Mouse (Mus musculus): Measurements from ENCODE around the gene Thumpd3. TPM values are rescaled to one million over a fixed set of nuclear protein-coding genes. Genes with fewer than 3 reads are reported as not detected.

The Thumpd3 gene
- total RNA-seq (2015; ENCODE audit: low replicate concordance): 31.4 and 43.2 TPM in 2 replicates
- 21.4 and 32.3 TPM in 2 replicates for total RNA-seq (2017; ENCODE audit: low replicate concordance)

DNA sequence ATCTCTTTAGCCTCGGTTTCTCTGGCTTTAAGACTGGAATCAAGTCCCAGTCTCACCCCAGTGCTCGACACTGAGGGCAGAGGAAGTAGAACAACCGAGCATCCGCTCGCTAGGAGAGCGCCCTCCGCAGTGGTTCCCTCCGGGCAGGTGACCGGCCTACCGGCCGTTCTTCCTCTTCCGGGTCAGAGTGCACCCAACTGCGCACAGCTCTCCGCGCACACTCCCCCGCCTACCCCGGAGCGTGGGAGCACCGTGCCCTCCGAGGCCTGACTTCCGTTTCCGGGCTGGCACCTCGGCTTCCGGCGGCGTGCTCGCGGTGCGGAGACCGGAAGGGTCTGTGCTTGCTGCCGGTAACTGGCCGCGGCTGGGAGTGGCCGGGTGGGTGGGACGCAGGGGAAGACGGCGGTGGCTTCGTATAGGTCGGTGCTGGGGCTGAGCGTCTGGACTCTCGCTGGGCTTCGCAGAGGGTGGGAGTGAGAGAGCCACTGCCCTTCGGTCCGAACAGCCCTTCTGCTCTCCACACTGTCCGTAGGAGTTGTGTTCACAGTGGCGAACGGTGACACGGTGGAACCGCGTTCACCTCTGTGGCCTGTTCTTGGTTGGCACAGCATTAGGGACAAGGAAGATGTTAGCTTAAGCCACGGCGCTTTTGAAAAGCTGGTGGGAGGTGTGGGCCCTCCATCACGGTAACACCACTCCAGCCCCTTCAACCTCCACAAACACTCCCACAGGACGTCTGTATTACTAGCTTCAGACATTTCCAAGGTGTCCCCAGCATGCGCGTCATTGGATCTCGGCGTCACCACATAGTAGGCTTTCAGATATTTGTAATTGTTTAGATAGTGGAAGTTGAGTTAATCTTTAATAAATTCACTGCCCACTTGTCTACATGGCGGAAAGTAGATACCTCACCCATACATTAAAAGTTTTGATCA, at the start of gene Thumpd3:
Gene Thumpd3, plus strand, starts transcription at position 185 of the 935 bp plus-strand sequence.
- ATAC-seq (replicated peaks; ENCODE audit: low FRiP score, poor library complexity, severe bottlenecking): peak; percentile 97

GRCm38 (mm10) chr6:112999199-112999598, 46.8 kb upstream of the Thumpd3 start:
- ATAC-seq (replicated peaks; ENCODE audit: low FRiP score, poor library complexity, severe bottlenecking): no peak

- ATAC-seq (replicated peaks; ENCODE audit: low FRiP score, poor library complexity, severe bottlenecking): peak; percentile 74
Measured at GRCm38 (mm10) chr6:113000666-113001287, 45.2 kb upstream of the Thumpd3 start.

DNA sequence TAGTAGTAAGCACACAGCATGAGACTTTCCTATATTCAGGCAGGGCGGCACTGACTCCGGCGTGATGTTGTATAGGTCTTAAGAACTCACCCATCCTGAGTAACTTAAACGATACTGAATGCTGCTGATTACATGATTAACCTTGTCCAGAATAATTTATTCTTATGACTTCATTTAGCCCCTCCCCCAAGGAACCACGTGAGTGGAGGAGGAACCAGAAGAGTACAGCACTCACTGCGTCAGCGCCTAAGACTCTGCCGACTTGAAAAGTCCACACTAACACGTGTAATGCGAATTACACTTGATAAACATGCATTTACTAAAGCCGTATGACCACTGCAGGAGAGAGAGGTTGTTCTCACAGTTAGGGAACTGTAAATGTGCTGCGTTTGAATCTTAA, 44.3 kb upstream of the Thumpd3 start:
- no peak for ATAC-seq (replicated peaks; ENCODE audit: low FRiP score, poor library complexity, severe bottlenecking)

DNA sequence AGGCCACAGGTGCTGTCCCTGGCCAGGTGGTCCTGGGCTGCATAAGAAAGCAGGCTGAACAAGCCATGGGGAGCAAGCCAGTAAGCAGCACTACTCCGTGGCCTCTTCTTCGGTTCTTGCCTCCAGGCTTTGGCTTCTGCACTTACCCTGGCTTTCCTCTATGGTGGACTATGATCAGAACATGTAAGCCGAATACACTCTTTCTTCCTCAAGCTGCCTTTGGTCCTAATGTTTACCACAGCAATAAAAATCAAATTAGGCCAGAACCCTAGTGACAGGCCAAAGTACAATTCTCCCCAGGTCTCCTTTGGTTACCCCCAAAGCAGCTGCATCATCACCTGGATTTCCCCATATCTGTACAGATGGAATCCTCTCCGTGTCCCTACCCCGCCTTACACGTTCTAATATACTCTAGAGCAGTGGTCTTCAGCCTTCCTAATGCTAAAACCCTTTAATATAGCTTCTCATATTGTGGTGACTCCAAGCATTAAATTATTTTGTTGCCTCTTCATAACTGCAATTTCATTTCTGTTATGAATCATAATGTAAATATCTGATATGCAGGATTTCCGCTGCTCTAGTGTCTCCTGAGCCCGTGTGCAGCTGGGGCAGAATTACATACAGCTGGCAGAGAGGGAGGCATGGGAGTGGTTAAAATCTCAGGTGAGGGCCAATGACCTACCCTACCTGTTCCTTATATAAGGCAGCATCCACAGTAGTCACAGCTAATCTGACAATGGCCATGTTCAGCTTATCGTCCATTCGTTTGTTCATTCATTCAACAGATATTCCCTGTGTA, 42.5 kb upstream of the Thumpd3 start:
- ATAC-seq (replicated peaks; ENCODE audit: low FRiP score, poor library complexity, severe bottlenecking): no peak

DNA sequence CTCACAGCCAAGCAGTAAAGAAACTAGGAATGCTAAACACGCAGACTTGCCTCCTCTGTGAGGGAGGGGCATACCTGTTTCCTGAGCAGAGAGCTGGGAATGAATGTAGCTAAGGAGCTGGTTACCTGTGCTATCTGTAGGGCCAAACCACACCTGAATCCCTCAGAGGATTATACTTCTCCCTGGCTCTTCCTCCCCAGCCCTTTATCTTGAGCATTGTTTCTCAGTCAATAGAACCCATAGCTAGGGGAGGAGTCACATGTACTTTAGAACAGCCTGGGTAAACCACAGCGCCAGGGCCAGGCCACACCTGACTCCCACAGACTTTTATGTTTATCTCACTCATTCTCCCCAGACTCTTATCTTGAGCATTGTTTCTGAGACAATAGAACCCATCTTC, 39.2 kb upstream of the Thumpd3 start:
- no peak for ATAC-seq (replicated peaks; ENCODE audit: low FRiP score, poor library complexity, severe bottlenecking)

- ATAC-seq (replicated peaks; ENCODE audit: low FRiP score, poor library complexity, severe bottlenecking): no peak
Measured at GRCm38 (mm10) chr6:113011886-113012285, 34.1 kb upstream of the Thumpd3 start.

DNA sequence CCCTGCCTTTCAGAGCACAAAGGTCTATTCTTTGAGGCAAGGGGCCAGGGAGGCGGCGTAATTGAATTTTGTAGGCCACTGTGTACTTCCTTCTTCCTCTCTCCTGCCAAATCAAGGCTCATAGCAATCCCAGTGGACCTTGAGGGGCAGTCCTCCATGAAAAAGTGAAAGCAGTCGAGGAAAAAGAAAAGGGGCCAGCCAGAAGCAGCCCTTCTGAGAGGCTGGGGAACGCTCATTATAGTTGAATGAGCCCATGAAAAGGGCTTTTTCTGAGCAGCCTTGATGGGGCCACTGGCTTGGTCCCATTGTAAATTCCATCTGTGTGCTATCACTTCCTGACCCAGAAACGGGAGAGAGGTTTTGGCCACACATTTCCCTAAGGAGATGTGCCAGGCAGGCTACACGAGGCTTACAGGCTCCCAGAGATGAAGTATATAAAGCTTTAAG, 33.5 kb upstream of the Thumpd3 start:
- ATAC-seq (replicated peaks; ENCODE audit: low FRiP score, poor library complexity, severe bottlenecking): no peak

GRCm38 (mm10) chr6:113013550-113013949, 32.5 kb upstream of the Thumpd3 start:
- no peak for ATAC-seq (replicated peaks; ENCODE audit: low FRiP score, poor library complexity, severe bottlenecking)

- no peak for ATAC-seq (replicated peaks; ENCODE audit: low FRiP score, poor library complexity, severe bottlenecking)
Measured at GRCm38 (mm10) chr6:113017500-113018047, 28.5 kb upstream of the Thumpd3 start.

DNA sequence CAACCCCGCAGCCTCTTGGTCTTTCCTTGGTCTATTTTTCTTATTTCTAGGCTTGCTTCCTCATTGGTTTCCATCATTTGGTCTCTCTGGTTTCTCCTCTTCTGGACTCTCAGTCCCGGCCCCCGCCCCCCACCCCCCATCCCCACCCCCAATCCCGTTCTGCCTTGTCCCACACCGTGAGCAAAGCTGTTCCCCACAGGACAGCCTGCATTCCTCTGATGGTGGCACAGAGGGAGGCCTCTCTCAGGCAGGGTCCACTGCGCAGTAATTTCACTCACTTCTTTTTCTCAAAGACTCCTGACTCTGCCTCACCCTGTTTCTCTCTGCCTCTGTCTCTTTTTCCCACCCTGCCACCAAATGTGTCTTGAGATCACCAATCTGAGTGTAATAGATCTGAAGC, 27.9 kb upstream of the Thumpd3 start:
- no peak for ATAC-seq (replicated peaks; ENCODE audit: low FRiP score, poor library complexity, severe bottlenecking)

- no peak for ATAC-seq (replicated peaks; ENCODE audit: low FRiP score, poor library complexity, severe bottlenecking)
Measured at GRCm38 (mm10) chr6:113024866-113025265, 21.2 kb upstream of the Thumpd3 start.

- no peak for ATAC-seq (replicated peaks; ENCODE audit: low FRiP score, poor library complexity, severe bottlenecking)
Measured at GRCm38 (mm10) chr6:113025774-113026173, 20.3 kb upstream of the Thumpd3 start.

DNA sequence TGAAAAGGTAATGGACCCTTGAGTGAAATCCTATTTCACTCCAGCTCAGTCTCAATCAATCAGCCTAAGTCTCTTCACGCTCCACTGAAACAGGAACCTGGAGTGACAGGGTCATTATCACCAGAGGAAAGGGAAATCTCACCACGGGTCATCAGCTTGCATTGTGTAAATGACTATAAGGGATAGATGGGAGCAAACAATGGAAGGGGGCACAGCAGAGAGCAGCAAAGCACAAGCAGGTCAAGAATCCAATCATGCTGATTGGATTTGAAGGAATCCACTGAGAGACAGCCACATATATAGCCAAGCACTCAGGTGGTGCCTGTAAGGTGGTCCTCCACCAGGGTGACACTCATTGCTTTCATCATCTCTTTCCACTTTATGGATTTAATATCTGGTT, 18.6 kb upstream of the Thumpd3 start:
- no peak for ATAC-seq (replicated peaks; ENCODE audit: low FRiP score, poor library complexity, severe bottlenecking)

GRCm38 (mm10) chr6:113029006-113029405, 17.0 kb upstream of the Thumpd3 start:
- no peak for ATAC-seq (replicated peaks; ENCODE audit: low FRiP score, poor library complexity, severe bottlenecking)

DNA sequence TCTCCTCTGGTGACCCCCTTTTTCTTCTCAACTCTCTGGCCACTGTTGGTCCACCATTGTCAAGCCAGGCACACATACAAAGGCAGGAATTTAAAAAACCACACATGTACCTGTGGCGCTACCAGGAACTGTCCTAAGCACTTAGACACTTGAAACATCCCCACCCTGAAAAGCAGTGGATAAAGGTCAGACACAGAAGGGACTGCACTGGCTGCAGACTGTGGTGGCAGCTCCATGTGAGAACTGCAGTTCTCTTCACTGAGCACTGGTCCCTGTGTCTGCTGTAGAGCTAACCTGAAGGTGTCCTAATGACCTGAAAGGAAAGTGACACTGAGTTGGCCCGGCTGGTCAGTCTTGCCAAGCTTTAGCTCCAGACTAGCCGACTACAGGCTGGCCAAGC, 15.5 kb upstream of the Thumpd3 start:
- ATAC-seq (replicated peaks; ENCODE audit: low FRiP score, poor library complexity, severe bottlenecking): no peak

DNA sequence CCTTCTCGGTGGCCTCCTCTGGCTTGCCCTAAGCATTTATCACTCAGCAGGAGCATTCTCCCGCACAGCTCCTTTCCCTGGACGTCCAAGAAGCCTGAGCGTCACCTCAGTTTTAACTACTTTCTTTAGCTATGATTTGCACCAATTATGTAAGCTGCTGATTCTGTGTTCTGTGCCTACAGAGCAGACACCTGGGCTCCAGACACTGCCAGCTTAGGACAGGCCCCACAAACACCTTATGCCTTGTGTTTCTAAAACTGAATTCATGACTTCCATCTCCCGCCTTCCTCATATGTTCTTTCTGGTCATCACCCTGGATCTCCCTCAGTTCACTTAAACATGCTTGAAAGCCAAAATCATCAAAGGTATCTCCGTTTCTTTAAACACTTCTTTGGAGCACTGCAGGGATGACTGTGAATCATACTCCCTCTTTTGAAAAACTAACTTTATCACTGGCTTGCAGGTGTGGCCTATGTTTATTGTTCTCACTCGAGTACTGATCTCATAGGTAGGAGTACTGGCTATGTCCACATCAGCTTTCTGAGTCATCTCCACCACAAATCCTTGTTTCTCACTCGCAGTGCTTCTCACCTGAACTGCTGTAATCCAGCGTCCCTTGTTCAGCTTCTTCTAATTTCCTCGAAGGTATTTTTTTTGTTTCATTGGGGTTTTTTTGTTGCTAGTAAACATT, 14.9 kb upstream of the Thumpd3 start:
- ATAC-seq (replicated peaks; ENCODE audit: low FRiP score, poor library complexity, severe bottlenecking): no peak

- ATAC-seq (replicated peaks; ENCODE audit: low FRiP score, poor library complexity, severe bottlenecking): no peak
Measured at GRCm38 (mm10) chr6:113032121-113032520, 13.9 kb upstream of the Thumpd3 start.

DNA sequence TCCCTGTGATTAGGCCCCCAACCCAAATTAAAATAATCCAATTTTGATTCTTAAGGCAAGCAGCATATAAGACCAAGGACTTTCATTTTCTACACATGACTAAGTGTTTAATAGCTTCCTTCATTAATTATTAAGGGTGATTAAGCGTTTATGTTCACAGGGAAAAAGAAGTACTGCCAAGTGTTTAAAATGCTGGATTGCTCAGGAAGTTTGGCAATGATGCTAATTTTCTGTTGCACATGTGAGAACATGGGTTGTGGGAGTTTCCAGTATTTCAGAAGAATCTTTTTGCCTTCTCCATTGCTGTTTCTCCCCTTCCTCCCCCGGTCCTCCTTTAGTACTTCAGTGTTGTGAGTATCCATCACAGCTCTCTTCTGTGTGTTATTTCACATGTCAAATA, 12.8 kb upstream of the Thumpd3 start:
- no peak for ATAC-seq (replicated peaks; ENCODE audit: low FRiP score, poor library complexity, severe bottlenecking)

All from erythroid progenitor cell, adult 5-6 weeks (primary cell).